Mouse (Mus musculus) lung, postnatal 0 days (tissue): ENCODE measurements around the gene Vps35l.
A peak's percentile ranks its signal among the peaks of the same experiment; 100 is the strongest.

Experiments used
- CTCF ChIP-seq: IDR thresholded peaks from 2 replicates; pipeline ENCODE4 v1.5.1; 2016; ENCODE audit warnings: antibody characterized with exemption, mild to moderate bottlenecking
- EP300 ChIP-seq: IDR thresholded peaks from 2 replicates; pipeline ENCODE4 v1.6.1; 2016; ENCODE audit warnings: antibody characterized with exemption, mild to moderate bottlenecking, control low read depth

- TF ChIP-seq CTCF (peak; percentile 35), EP300 (peak; percentile 92)
These were observed 16.1 kb upstream of the Vps35l start for GRCm38 (mm10) chr7:118723927-118724326.
